Mouse (Mus musculus) adrenal gland, adult 18-20 months (tissue): ENCODE measurements around the gene Emx2. TPM values are rescaled to one million over a fixed set of nuclear protein-coding genes. Genes with fewer than 3 reads are reported as not detected.

Experiments
- DNase-seq, 2 experiments: peaks; one replicate each; pipeline ENCODE4 v3.0.0; 2021 to 2022; ENCODE audit warnings: low spot score in 2 of 2
- total RNA-seq, 2 experiments: library from RNA; stranded (reverse); gene quantifications; 1 replicate in 1 of 2; 2 replicates in 1 of 2; pipeline ENCODE4 v1.2.3; 2021

The Emx2 gene
- total RNA-seq, 2 experiments from 2014 or later = 0.10 TPM; not detected in 1

DNA sequence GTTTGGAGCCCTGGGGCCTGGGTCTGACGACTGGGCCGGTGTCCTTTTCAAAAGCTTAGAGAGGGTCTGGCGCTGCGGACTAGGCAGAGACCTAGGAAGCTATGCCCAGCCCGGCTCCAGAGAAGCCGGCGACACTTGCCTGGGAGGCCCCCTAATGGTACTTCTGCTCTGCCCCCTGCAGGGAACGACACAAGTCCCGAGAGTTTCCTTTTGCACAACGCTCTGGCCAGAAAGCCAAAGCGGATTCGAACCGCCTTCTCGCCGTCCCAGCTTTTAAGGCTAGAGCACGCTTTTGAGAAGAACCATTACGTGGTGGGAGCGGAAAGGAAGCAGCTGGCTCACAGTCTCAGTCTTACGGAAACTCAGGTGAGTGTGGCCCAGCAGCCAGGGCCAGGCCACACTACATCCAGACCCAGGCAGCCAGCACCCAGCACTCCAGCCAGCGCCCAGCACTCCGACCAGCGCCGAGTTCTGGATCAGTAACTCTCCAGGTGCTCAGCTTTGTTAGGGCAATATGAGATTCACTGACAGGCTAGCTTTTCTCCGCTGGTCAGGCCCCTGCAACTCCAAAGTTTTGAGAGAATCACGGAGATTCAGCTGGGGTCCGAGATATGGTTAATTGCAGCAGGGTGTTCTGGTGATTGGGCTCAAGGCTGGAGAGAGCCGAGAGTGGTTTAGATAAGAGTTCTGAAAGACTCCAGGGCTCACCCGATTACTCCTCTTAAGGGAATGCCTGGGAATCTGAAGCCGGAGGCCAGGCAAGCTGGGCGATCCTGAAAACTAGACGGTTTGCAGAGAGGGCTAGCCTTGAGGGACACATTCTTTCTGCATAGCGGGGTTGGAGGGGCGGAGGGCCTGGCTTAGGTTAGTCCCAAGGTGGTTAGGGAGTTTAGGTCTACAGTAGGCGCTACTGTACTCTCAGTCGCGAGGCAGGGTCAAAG is 3.6 kb downstream of the Emx2 start:
- DNase-seq = no peak

DNA sequence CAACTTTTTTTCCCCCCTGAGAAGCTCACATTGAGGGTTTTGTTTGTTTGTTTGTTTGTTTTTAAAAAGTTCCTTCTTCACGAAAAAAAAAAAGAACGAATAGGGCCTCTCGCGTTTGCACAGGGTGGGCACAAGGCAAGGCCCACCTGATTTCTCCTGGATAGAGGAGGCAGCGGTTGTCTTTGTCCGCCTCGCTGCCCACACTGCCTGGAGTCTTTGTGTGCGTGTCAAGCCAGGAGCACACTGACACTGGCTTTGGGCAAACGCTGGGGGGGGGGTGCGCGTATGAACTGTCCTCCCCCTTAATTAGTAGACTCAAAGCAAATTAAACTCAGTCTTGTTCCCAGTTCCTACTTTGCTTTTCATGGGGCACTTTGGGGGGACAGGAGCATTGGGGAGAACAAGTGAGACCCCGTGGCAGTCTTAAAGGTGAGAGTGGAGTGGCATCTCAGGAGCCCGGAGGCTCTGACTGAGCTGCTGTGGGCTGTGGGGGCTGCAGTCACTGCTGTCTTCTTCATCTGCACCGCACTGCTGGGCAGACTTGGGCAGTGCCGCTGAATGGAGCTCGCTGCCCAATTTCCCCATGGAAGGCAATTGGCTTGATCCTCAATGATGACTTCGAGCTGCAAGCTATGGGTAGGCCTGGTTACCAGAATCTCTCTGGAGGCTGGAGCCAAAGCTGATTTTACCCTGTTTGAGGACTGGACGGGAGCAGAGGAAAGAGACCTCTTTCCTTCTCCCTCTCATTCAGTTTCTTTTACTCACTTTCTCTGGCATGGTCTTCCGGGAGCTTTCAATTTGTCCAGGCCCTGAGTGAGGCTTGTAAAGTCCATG is 4.5 kb downstream of the Emx2 start:
- no peak for DNase-seq

DNA sequence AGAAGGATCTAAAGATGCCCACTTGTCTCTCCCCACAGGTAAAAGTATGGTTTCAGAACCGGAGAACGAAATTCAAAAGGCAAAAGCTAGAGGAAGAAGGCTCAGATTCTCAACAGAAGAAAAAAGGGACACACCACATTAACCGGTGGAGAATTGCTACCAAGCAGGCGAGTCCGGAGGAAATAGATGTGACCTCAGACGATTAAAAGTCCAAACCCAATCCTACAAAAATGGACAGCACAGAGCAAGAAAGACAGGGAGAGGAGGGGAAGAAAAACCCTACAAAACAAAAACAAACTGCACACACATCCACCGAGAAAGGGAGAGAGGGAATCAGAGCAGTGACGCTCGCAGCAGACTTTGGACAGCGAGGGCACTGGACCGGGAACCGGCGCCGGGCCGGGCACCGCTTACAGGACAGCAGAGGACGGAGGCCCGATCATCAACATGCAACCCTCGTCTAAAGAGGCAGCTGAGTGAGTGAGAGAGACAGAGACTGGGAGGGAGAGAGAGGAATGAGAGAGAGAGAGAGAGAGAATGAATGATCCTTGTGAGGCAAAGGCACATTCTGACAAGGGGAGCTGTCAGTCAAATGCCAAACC is 5.8 kb downstream of the Emx2 start:
- DNase-seq = no peak

DNA sequence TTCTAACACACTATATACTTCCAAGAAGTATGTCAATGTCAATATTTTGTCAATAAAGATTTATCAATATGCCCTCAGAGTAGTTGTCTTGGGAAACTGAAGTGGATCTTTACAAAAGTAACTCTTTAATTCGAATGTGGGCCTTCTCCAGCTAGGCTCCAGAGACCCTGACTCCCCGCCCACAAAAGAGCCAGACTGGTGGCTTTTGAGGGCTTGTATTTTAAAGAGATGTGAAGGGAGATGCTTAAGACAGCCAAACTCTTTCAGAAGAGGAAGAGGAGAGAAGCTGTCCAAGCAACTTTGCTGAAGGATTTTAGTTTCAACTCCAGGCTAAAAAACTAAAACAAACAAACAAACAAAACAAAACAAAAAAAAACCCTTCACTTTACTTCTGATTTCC is 7.1 kb downstream of the Emx2 start:
- DNase-seq = no peak

DNA sequence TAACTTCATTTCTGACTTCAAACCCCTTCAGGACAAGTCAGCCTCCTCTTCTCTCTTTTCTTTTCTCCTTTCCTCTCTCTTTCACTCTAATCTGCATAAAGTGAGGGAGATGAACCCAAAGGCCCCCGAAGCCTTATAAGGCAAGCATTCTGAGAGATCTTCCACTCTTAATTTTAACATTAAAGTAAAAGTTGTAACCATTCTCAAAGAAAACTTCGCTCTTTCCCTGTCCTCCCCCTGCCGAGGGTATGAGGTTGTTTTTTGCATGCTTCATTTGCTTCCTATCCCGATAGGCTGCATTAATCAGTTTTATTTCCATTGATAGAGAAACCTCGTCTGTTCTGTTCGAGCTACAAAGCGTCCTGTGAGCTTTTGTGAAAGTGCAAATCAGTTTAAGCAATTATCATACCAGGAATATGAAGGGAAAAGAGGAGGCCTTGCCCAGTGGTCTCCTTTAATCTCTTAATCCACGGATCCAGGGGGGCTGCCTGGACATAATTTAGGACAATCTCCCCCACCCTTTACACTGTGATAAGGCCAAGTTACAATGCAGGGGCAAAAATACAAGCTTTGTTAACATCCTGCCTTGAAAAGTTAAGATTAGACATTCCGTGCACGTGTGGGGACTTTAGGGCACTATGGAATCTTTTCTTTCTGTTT is 7.7 kb downstream of the Emx2 start:
- DNase-seq = no peak

DNA sequence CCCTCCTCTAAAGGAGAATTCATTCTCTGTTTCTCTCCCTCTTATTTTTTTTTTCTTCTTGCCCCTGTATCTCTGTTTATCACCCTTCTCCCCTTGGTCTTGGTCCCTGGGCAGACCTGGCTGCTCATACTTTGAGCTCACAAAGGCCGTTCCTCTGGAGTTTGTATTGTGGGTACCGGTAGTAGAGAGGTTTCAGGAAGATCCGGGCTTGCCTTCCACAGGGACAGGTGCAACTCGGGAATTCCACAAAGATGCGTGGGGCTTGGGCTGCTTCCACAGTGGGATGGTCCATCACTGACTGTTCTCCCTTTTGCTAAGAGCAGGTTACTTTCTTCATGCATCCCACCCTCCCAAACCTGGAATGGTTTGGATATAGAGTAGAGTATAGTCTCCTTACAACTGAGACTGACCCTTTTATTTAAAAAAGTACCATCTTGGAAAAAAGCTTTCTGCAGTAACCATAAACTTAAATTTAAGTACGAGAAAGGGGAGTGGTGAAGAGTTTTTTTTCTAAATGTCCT is 8.3 kb downstream of the Emx2 start:
- no peak for DNase-seq

DNA sequence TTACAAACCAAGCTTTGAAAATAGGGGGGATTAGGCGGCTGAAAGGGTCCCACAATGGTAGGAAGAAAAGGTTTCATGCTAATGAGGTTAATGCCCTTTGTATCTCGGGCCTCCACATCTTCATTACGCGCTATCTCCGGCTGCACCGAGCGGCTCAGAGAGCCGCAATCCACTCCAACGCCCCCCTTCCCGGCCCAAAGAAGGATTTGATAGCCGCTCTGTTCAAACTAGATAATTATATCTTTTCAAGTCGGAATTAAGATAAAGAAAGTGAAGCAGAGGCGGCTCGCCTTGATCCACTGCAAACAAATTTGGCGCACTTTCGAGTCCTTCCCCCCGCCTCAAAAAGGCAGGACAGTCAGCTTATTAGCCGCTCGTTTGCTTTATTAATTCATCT is 8.8 kb downstream of the Emx2 start:
- no peak for DNase-seq

DNA sequence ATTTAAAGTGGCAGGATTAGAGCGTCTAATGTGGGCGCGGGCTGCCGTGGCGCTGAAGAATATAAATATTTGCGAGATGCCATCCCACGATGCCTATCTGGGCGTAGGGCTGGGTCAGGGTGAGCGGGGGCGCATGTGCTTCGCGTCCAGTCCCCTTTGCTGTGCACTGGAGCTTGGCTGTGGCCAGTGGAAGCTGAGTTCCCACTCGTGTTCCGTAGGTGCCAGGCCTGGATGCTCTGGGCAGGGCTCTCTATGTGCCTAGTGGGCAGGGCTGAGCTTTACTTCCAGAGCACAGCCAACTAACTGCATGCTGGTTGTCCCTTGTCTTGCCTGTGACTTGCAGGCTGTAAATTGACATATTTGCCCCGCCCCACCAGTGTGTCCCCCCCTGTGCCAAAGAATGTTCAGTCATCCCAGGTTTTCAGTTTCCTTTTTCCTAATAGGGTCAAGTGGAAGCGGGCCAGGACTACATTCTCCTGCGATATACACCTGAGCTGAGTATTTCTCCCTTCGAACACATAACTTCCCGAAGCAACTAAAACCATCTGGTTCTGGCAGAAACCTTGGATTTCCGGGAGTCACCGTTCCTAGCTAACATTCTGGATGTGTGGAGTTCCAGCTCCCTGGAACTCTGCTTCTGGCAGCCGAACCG is 9.4 kb downstream of the Emx2 start:
- DNase-seq = no peak

DNA sequence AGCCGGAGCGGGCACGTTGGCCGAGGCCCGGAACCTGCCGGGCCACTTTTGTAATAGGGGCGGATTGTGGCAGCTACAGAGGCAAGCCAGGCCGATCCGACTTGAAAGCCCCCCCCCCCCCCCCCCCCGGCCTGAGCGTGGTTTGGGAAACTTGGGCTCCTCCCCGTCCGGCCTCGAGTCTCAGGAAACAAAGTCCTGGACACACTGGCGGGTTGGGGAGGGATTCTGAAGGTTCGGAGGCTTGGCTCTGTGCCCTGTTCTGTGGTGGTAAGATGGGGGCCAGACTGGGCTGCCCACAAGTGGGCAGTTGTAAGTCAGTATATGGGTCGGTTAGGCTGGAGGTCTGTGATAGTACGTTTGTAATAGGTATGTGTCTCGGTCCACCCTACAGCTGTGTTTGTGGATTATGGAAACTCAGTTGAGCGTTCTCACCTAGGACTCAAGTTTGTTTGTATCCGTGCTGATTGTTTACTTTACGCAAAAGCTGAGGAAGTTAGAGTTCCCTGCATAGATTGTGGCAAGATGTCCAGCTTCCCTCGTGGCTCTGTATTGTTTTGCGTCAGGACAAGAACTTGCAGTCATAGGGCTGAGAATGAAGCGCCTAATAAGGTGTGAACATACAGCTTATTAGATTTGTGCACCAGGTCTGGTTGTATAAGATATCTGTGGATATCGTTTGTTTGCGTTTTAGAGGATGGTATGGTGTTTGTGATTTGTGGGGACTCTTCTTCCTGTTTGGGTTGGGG is 10.1 kb downstream of the Emx2 start:
- no peak for DNase-seq

DNA sequence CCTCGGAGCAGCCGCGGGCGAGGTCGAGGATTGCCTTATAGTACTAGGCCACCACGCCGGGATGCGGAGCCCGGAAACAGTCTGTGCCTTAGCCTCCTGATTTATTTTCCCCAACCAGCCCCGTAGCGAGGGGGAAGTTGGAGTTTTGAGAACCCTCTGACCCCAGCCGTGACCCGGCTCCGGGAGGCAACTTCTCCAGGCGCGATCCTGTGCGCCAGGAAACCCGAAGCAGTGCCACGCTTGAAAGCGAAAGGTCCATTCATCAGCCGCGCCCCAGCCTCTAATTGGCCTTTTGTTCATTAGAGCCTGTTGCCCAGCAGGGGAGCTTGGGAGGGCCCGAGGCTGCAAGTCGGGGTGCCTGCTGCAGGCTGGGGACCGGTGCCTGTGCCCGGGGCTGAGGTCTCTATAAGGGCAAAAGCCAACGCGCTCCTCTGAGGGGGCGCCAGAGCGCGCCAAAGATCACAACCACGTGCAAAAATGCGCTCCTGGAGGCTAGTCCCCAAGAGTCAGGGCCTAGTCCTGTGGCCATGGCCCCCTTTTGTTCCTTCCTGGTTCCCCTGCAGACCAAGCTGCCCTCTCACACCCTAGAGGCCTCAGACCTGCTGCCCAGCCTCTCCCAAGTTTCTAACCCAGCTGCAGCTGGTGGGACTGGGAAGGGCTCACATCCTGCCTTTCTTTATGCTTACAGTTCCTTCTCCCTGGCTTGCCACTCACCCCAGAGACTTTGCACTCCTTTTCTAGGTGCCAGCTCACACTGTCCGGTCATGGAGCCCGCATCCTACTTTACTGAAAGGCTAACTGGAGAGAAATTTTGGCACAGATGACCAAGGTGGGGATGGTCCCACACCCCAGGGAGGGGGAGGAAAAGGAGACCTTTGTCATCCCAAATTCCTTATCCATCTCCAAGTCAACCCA is 11.1 kb downstream of the Emx2 start:
- DNase-seq = no peak

DNA sequence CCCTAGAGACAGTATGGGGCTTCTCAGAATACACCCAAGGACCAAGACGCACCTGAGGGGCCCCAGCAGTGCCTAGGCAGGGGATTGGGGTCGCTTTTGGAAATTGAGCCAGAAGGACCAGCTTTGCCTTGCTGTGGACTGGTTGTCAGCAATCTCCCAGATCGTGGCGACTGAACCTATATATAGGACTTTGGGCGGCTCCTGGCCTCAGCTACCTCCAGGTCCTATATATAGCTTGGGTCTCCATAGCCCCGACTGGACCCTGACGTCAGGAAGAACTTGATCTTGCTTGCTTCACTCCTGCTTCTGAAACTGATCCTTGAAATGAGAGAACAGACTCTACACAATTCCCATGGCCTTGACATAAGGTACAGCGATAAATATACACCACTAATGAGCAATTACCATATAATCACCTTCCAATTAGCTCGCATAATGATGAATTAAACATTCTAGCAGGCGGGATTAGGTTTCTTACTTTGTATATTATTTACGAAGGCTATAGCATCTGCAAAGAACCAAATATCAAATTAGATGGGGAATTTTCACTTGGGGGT is 12.0 kb downstream of the Emx2 start:
- no peak for DNase-seq

DNA sequence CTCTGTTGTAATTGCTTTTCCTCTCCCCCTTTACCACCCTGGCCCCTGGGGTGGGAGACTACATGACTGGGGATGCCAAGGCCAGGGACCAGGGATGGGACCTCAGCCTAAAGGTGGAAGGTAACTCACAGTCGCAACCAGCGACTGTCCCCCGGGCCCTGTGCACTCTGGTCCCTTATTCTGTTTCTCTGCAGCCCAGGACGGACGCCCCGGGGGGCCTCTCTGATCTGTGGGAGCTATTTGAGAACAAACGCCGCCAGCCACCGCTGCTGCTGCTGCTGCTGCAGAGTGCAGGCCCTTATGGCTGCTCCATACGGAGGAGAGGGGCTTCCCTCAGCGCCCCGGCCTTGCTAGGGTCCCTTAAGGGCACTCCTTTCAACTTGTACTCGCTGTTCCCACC is 12.7 kb downstream of the Emx2 start:
- no peak for DNase-seq

DNA sequence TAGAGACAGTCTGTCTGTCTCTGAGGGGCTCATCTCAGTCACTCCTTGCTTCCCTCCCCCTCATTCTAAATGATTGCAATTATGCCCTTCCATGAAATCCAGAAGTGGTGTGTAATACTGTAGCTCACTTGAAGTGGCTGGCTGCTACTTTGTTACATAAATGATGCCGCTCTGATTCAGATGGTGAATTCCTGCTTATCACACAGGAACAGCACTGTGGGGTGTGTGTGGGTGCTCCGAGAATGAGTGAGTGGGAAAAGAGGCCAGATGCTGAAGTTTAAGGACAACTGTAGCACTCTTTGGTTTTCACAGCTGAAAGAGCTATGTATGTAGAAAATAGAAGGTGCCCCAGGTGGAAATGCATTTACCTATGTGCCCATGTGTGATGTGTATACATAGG is 14.7 kb downstream of the Emx2 start:
- DNase-seq = no peak

DNA sequence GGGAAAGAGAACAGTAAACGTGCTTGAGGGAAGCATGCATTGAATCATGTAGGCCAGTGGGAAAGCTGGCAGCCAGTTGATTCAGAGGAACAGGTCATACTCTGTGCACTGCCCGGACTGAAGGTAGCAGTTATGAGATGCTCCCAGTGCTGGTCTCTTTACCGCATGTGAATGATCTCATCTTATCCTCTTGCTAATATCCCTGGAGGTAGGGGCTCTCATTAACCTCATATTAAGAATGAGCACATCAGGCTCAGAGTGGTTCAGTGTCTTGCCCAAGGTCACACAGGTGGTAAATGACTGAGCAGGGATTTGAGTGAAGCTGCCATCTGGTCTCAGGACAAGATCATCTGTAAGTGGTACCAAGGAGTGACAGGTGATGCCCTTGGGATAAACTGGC is 21.7 kb downstream of the Emx2 start:
- DNase-seq = no peak

DNA sequence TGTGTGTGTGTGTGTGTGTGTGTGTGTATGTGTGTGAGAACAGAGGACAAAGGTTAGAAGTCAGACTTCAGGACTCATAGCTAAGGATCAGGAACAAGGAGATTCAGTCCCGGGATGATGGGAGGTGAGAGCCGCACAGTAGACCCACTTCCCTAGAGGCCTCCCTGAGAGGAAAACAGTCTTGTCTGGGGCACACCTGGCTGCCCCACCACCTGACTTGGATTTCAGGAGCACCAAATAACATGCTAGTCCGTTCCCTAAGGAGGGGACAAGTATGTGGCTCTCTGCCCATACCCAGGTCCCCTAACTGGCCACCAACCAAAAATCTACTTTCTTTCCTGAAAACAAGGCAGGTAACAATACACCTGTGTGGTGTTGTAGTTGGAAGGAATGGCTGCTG is 22.4 kb downstream of the Emx2 start:
- DNase-seq = no peak

DNA sequence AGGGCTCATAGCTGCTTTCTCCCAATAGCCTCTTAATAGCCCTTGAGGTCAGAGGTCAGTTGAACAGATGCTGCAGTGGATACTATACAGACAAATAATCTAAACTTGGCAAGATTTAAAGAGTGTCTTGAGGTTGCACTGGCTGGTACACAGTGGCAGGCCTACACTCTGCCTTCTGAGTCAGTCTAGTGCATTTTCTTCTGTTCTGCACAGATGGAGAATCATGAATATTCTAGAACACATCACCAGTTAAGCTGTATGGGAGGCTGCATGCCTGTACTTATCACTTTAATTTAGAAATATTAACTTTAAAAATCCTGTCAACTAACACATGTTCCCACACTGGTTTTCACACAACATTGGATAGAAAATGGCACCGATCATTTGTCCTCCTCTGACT is 34.1 kb downstream of the Emx2 start:
- no peak for DNase-seq

DNA sequence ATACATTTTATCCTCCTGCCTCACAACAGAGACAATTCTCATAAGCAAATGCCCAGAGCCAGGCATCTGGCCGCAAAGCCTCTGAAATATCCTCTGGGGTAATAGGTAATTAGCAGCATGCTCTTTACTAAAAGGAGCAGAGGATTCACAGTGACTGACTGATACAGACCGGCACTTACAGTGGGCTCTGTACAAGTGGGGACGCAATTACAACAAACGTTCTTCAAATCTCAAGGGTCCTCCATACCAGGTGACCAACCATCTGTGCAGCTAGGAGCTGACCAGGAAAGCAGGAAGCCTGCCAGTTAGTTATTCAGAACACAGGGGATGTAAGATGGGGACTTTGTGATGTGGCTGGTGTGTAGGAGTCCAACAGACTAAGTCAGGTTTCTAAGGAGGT is 38.7 kb downstream of the Emx2 start:
- no peak for DNase-seq

DNA sequence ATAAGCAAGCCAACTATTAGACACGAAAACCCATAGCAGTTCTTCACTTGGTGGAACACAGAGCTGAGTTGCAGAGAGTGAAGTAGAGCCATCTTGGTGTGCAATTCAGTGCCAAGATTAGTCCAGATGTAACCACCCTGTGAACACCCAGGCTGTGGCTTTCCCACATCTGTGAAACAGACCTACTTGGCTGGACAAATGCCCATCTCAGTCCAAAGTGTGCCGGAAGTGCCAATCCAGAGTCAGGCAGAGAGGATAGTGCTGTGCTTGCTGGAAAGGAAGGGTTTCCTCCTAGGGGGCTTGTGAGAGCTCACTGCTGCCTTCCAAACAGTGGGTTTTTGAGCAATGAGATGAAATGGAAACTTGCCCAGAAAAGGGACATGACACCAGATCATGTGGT is 50.7 kb downstream of the Emx2 start:
- no peak for DNase-seq
